8 mouse cellular contexts compared by ENCODE assay signal in genomic region chr4:4792141-4792991, GRCm38 (mm10). TPM values are rescaled to one million over a fixed set of nuclear protein-coding genes. Genes with fewer than 3 reads are reported as not detected.
DNase-seq lines count a peak whose midpoint lies in the region; ATAC-seq and TF ChIP-seq lines count a peak whose summit lies in the region.

No protein-coding gene starts in this region.

- TF ChIP-seq EP300 in liver, postnatal 0 days (IDR thresholded peaks at IDR 0.05; ENCODE audit: low read depth): no peak

- peak overlapping the region; percentile 97 for H3K9ac ChIP-seq in embryonic facial prominence, embryonic 13.5 days
- H3K9ac ChIP-seq in heart, embryonic 14.5 days (ENCODE audit: low read length): peak overlapping the region; percentile 89
- H3K9ac ChIP-seq in liver, postnatal 0 days (replicated peaks): peak overlapping the region; percentile 96

- H3K4me2 ChIP-seq in embryonic facial prominence, embryonic 13.5 days: peak overlapping the region; percentile 73
- H3K4me2 ChIP-seq in heart, embryonic 14.5 days (ENCODE audit: low read length): peak overlapping the region; percentile 72
- peak overlapping the region; percentile 79 for H3K4me2 ChIP-seq in liver, postnatal 0 days (ENCODE audit: low read depth, low read length)

- H3K36me3 ChIP-seq in embryonic facial prominence, embryonic 13.5 days: peaks cover 17% of the 10 kb centered on the region
- H3K36me3 ChIP-seq in heart, embryonic 14.5 days (ENCODE audit: control insufficient read depth, insufficient read depth, low read length): no peaks in the 10 kb centered on the region
- no peaks in the 10 kb centered on the region; the same call in 1 of the 2 replicates for H3K36me3 ChIP-seq in liver, postnatal 0 days (replicated peaks; ENCODE audit: insufficient read depth, low read length)

- peaks cover 2% of the 10 kb centered on the region; the same call in 1 of the 2 replicates for H3K9me3 ChIP-seq in embryonic facial prominence, embryonic 13.5 days
- H3K9me3 ChIP-seq in heart, embryonic 14.5 days (ENCODE audit: control insufficient read depth, low read length): no peaks in the 10 kb centered on the region
- H3K9me3 ChIP-seq in liver, postnatal 0 days (ENCODE audit: low read length): no peaks in the 10 kb centered on the region

- WGBS in embryonic facial prominence, embryonic 13.5 days: under 1% methylated on average over 61 of the region's 61 CpGs
- WGBS in heart, embryonic 14.5 days: 1% methylated on average over 61 of the region's 61 CpGs
- WGBS in liver, postnatal 0 days (ENCODE audit: insufficient replicate concordance): 2% methylated on average over 59 of the region's 61 CpGs

- no peak for TF ChIP-seq CTCF in liver, postnatal 0 days (IDR thresholded peaks at IDR 0.05; ENCODE audit: low read depth)

- no peaks in the 10 kb centered on the region for H3K27me3 ChIP-seq in embryonic facial prominence, embryonic 13.5 days
- no peaks in the 10 kb centered on the region for H3K27me3 ChIP-seq in heart, embryonic 14.5 days (ENCODE audit: control insufficient read depth, insufficient read depth, low read length)
- no peaks in the 10 kb centered on the region for H3K27me3 ChIP-seq in liver, postnatal 0 days (ENCODE audit: insufficient read depth, low read length)

- peak overlapping the region; percentile 87 for H3K27ac ChIP-seq in embryonic facial prominence, embryonic 13.5 days
- peak overlapping the region; percentile 78 to 85 for H3K27ac ChIP-seq in heart, embryonic 14.5 days (replicated peaks in 1 of 2; ENCODE audit: control insufficient read depth in 1 of 2, insufficient read depth in 1 of 2, low read depth in 2 of 2, low read length in 2 of 2)
- peak overlapping the region; percentile 91 for H3K27ac ChIP-seq in liver, postnatal 0 days (ENCODE audit: low read depth)

- H3K4me3 ChIP-seq in embryonic facial prominence, embryonic 13.5 days: peak overlapping the region; percentile 98
- H3K4me3 ChIP-seq in heart, embryonic 14.5 days (ENCODE audit: control insufficient read depth in 1 of 2, insufficient read depth in 1 of 2, low read depth in 1 of 2, low read length in 2 of 2): peak overlapping the region; percentile 96 to 98
- H3K4me3 ChIP-seq in liver, postnatal 0 days (ENCODE audit: low read depth, low read length): peak overlapping the region; percentile 97

- DNase-seq in CD8-positive naive resting alpha-beta T cell, adult 2 months (ENCODE audit: low read depth in 2 of 2, low spot score in 2 of 2): peak; percentile 11 to 20
- DNase-seq in adrenal gland, postnatal 25 days: peak; percentile 54
- DNase-seq in kidney, postnatal 25 days: peak; percentile 55 to 70
- peak; percentile 75 for DNase-seq in liver, postnatal 0 days
- peak; percentile 23 for DNase-seq in thymus, postnatal 0 days (ENCODE audit: low spot score)

- H3K4me1 ChIP-seq in embryonic facial prominence, embryonic 13.5 days: peaks cover 12% of the 10 kb centered on the region
- H3K4me1 ChIP-seq in heart, embryonic 14.5 days (ENCODE audit: control insufficient read depth in 2 of 2, insufficient read depth in 2 of 2, low read length in 2 of 2): peaks cover 4 to 15% of the 10 kb centered on the region in 2 experiments; a peak in 3 of 4 replicates
- H3K4me1 ChIP-seq in liver, postnatal 0 days (ENCODE audit: insufficient read depth): peaks cover 23% of the 10 kb centered on the region

- peak; percentile 57; the same call in 1 of the 2 replicates for ATAC-seq in embryonic facial prominence, embryonic 13.5 days (ENCODE audit: insufficient number of reproducible peaks, insufficient read depth, low FRiP score, low TSS enrichment, low read depth)
- peak; percentile 61 for ATAC-seq in heart, embryonic 14.5 days (ENCODE audit: insufficient number of reproducible peaks, insufficient read depth, low FRiP score, low read depth)
- ATAC-seq in liver, postnatal 0 days: peak; percentile 81
- ATAC-seq in neutrophil, adult 5-6 weeks (ENCODE audit: extremely low read depth, insufficient number of reproducible peaks, low FRiP score, poor library complexity, severe bottlenecking): peak; percentile 19; the same call in 1 of the 2 replicates

RNA-seq across cellular contexts. Expression of gene Impad1, which starts 0.8 kb away (rescaled TPM):
- 43.8 and 49.8 TPM in 2 replicates for total RNA-seq in adrenal gland, postnatal 25 days (2021)
- polyA plus RNA-seq in embryonic facial prominence, embryonic 13.5 days (2015; fragmentation: Nextera tagmentation; extraction: Ambion mirVana): 43.9 and 45.0 TPM in 2 replicates
- polyA plus RNA-seq in heart, embryonic 14.5 days (2014; fragmentation: Nextera tagmentation; extraction: Ambion mirVana): 32.7 and 37.6 TPM in 2 replicates
- 10.1 and 10.3 TPM in 2 replicates for polyA plus RNA-seq in liver, postnatal 0 days (2015; fragmentation: Nextera tagmentation; extraction: Ambion mirVana)
- total RNA-seq in neutrophil, adult 5-6 weeks (2017): 11.7 and 13.0 TPM in 2 replicates
- polyA plus RNA-seq in thymus, postnatal 0 days (2015; fragmentation: Nextera tagmentation; extraction: Ambion mirVana): 19.7 and 22.5 TPM in 2 replicates

Comparison
In these comparisons a context has a peak if more than half of its experiments do, and no peak if none do; other contexts are left out.
1. Peak in every context shown above with its lines: DNase-seq, ATAC-seq, H3K4me3 ChIP-seq and H3K27ac ChIP-seq.
2. DNase-seq: peak in every context shown above with its lines; median percentile 75 in liver, postnatal 0 days; 62 in kidney, postnatal 25 days; 54 in adrenal gland, postnatal 25 days; 23 in thymus, postnatal 0 days; 16 in CD8-positive naive resting alpha-beta T cell, adult 2 months.
3. ATAC-seq: peak in every context shown above with its lines; median percentile 81 in liver, postnatal 0 days; 61 in heart, embryonic 14.5 days; 57 in embryonic facial prominence, embryonic 13.5 days; 19 in neutrophil, adult 5-6 weeks.